Mouse (Mus musculus) testis, postnatal 14 days (tissue): Measurements from ENCODE around the gene Mrps10.
"Not testable (repeated sequence)": the region's sequence is repeated elsewhere in the genome, so short reads cannot be mapped to it uniquely, and the experiment has no call there.

Experiments used
- DNase-seq: peaks from one replicate; pipeline ENCODE4 v3.0.0; 2021; ENCODE audit warnings: low spot score

The Mrps10 gene

DNA sequence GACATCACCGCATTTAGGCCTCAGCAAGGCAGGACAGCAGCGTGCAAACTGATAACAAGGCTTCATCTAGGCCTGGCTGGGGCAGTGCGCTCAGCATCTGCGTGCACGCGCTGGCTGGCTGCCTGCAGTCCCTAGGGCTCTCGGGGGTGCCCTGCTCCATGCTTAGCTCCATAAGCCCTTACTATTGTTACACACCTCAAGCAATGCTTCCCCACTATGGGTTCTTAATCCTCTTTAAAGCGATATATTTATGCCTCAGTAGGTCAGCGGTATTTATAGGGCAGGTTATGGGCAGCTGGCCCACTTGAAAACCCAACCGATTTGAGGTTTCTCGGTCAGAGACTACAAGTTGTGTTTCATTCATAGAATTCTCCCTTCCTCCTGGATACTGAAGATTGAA, 13.2 kb downstream of the Mrps10 start:
- DNase-seq: no peak

GRCm38 (mm10) chr17:47383266-47383665, 14.6 kb downstream of the Mrps10 start:
- no peak for DNase-seq

GRCm38 (mm10) chr17:47384064-47384463, 15.4 kb downstream of the Mrps10 start:
- DNase-seq: no peak

DNA sequence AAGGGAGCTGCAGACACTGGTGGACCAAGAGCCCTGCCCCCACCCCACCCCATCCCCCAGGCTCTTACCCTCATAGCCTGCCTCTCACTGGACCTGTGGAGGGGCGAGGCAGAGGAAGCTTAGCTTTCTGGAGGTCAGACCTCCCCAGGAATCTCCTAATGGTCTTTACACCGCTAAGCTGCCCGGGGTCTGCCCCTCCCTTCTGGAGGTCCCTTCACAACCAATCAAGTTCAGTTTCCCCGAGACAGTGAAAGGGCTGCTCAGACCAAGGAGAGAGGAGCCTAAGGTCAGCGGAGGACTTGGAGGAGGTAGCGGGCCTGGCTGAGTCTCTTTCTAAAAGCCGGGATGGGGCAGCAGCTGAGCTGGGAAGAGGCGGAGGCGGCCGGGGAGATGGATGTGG, 16.5 kb downstream of the Mrps10 start, which contains the start of gene Guca1b:
Gene Guca1b, plus strand, starts transcription at position 249 of the 400 bp plus-strand sequence.
- no peak for DNase-seq

GRCm38 (mm10) chr17:47386649-47387048, 18.0 kb downstream of the Mrps10 start:
- peak; percentile 54 for DNase-seq

- no peak for DNase-seq
Measured at GRCm38 (mm10) chr17:47394223-47394869, 25.7 kb downstream of the Mrps10 start.

DNA sequence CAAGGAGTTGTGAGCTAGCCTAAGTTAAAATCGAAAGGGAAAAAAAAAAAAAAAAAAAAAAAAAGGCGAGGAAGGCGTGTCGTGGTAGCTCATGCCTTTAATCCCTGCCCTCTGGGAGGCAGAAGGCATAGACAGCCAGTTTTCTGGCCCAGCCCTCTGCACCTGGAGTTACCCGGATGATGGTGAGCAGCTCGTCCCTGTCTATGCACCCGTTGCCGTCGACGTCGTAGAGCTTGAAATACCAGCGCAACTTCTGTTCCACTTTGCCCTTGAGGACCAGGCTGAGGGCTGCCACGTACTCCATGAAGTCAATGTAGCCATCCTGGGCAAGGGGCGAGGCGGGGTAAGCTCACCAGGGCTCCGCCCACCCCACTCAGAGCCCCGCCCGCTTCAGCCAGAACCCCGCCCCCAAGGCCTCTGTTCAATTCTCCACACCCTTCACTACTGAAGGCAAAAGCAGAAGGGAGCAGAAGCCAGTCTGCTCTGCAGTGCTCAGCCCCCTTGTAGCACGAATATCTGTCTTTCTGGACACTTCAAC, 26.8 kb downstream of the Mrps10 start:
- DNase-seq: peak; percentile 68

GRCm38 (mm10) chr17:47399091-47399490, 30.4 kb downstream of the Mrps10 start:
- no peak for DNase-seq

DNA sequence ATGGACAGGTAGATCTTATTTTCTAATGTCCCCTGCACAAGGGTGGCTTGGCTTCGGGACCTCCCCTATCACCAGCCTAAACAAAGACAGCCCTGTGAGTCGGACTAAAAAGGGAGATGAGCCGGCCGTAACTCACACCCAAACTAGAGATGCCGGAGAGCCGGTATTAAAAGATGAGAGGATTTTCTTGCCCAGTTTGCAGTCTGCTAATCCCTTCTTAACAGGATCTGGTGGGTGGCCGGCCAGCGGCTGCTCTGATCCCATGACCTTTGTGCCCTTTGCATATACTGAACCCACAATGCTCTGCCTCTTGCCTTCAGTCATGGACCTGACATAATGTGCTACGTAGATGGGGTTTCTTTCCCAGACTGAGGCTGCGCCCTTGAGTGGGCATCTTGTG, 31.8 kb downstream of the Mrps10 start, which contains the start of gene Guca1a:
Gene Guca1a, minus strand, starts transcription at position 134 of the 400 bp plus-strand sequence.
- DNase-seq: no peak

- DNase-seq: no peak
Measured at GRCm38 (mm10) chr17:47407717-47408557, 39.2 kb downstream of the Mrps10 start.

DNA sequence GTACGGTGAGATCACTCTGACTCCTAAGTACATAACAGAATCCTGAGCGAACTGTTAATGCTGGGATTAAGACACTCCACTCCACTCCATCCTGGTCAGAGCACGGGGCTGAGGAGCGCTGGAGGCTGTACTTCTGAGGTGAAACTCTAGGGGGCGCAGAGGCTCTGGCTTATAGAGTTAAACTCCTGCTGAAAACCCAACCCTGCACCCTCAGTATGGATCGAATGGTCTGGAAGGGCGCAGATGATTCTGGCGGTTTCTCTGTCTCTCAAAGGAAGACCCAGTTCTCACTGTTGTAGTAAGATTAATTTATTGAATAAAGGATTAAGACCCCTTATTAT, 39.8 kb downstream of the Mrps10 start:
- DNase-seq: peak; percentile 64

DNA sequence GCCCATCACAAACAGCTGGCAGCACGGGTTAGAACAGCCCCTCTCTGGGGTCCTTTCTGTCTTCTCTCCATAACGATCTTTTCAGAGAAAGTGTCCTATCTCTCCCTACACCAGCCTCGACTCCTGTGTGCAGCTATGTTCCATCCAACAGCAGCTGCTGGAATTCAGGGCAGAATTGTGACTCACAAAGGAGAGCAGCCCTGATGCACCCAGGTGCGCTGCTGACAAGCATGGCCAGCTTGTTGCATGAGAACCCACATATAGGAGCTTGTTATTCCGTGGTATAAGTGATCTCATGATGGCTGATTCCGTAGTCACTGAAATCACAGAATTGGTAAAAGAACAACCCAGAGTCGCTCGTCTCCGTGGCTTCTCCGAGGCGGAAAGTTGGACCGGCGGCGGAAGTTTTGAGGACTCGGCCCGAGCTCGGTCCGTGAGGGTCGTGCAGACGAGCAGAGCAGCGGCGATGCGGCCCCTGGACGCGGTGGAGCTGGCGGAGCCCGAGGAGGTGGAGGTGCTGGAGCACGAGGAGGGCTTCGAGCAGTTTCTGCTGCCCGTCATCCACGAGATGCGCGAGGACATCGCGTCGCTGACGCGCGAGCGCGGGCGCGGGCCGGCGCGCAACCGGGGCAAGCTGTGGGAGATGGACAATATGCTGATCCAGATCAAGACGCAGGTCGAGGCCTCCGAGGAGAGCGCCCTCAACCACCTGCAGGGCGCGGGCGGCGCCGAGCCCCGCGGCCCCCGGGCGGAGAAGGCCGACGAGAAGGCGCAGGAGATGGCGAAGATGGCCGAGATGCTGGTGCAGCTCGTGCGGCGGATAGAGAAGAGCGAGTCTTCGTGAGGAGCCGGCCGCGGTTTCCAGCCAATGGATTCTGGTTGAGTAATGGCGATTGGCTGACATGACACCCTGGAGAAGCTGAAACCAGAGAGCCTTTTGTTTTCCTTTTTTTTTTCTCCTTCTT, 41.5 kb downstream of the Mrps10 start:
- DNase-seq: not testable (repeated sequence)

- no peak for DNase-seq
Measured at GRCm38 (mm10) chr17:47420195-47420594, 51.5 kb downstream of the Mrps10 start.

DNA sequence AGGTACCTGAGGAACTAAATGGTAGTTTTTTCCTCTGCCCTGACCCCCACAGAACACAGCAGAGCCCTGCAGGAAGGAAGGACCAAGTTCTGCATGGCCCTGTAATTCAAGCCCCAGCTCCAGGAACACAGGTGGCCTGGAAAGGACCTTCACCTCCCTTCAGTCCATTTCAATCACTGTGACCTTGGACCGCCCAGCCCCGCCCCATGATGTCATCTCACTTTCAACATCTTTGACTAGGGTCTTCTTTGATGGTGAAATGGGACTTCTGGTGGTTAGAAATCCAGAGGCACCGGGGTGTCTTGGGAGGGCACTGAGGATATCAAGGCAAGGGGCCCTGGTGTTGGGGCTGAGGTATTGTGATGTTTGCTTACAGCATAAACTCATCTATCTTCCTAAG, 52.9 kb downstream of the Mrps10 start:
- no peak for DNase-seq

GRCm38 (mm10) chr17:47422616-47423015, 53.9 kb downstream of the Mrps10 start:
- not testable (repeated sequence) for DNase-seq

DNA sequence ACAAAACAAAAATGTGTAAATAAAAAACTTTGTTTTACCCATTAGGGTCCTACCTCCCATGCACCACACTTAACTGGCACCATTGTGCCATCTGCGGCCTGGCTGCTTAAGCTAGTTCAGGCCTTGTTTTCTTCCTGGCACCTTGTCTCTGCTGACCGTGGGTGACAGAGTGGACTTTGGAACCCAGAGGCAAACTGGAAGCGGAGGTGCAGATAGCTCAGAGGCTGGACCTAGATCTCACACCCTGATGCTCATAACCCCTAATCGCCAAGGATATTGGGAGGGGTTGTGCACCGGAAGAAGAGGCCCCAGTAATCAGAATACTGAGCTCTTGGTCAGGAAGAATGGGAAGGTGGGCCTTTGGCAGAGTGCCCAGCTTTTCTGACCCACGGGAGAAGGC, 55.5 kb downstream of the Mrps10 start:
- DNase-seq: no peak

- no peak for DNase-seq
Measured at GRCm38 (mm10) chr17:47427316-47427715, 58.6 kb downstream of the Mrps10 start.

DNA sequence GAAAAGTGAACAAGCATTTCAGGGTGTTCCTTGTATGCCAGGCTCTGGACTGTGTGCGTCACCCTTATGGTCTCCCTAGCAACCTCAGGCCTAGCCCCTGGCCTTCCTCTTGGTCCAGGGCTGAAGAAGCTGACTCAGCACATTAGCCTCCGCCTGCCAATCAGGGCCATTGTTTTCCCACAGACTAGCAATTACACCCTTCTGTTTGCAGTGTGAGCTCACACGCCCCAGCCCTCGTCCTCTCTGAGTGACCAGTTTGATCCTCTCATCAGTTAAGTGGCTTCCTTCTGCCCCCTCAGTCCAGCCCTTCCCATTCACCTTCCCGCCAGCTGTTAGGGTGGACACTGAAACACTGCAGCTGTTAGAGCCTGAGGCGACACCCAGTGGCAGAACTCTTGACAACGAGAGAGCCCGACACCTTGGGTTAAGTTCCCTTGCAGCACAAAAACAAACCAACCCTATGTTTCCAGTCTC, 60.2 kb downstream of the Mrps10 start:
- DNase-seq: no peak

DNA sequence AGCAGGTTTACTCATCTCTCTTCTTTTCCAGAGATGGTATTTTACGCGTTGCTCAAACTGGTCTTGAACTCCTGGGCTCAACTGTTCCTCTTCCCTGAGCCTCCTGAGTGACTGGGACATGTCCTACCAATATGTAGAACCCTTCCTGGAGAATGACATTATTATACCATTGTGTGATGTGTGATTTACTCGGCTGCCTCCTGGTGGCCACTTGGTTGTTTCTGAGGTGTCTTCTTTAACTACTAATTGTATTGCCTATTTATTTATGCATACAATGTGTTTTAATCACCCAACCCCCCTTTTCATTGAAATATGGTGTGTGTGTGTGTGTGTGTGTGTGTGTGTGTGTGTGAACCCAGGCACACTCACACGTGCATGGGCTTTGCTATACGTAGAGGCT, 62.1 kb downstream of the Mrps10 start:
- no peak for DNase-seq
